Mouse (Mus musculus): ENCODE results near the gene Rock2. TPM values are rescaled to one million over a fixed set of nuclear protein-coding genes. Genes with fewer than 3 reads are reported as not detected.

Rock2 gene
- total RNA-seq, 2 experiments from 2014 or later, result 120 to 134 TPM

DNA sequence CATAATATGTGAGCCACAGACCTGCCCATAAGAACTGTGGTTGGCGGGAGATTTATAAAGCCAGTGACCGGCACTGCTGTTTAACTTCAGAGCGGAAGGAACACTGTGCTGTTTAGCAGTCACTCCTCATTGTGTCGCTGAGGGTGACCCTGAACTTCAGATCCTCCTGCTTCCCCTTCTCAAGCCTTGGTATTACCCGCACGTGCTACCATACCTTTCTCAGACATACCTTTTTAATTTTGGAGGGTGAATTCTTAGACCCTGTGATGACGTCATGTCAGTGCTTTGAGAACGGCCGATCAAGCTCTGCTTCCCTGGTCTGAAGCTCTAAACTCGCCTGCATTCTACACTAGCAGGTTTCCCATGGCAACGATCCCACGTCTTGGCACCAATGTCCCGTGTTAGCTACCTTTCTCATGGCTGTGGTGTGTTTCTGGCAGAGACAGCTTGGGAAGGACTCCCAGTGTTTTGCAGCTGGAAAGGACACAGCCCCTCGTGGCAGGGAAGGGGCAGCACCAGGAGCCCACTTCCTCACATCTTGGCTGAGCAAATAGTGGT, 142.4 kb downstream of the Rock2 start:
- no peak for DNase-seq (ENCODE audit: extremely low spot score in 1 of 2, low spot score in 1 of 2)

Other genes with a start within 250 kb of the Rock2 start
- gene Ntsr2, start 241.5 kb upstream of the Rock2 start, total RNA-seq (2021), result 100 to 1,000 TPM; 217 to 233 TPM
- under 1 TPM; 0.85 to 0.91 TPM for gene Greb1, start 94.0 kb upstream of the Rock2 start, total RNA-seq (2021)
- 10 to 100 TPM; 29.7 TPM for gene E2f6, start 83.9 kb upstream of the Rock2 start, total RNA-seq (2021)
- 1 to 10 TPM in 1 of 2 experiments, under 1 TPM in 1; 0.49 to 1.0 TPM for gene Pqlc3, start 105.5 kb downstream of the Rock2 start, total RNA-seq (2021)
- gene 2410004P03Rik, start 116.8 kb downstream of the Rock2 start, total RNA-seq (2021), result 1 to 10 TPM; 1.3 to 1.4 TPM